Mouse (Mus musculus): ENCODE data around the gene Trim62. TPM values are rescaled to one million over a fixed set of nuclear protein-coding genes. Genes with fewer than 3 reads are reported as not detected.
A peak's percentile ranks its signal among the peaks of the same experiment; 100 is the strongest.
"Not testable (repeated sequence)": the region's sequence is repeated elsewhere in the genome, so short reads cannot be mapped to it uniquely, and the experiment has no call there.

The Trim62 gene
- polyA plus RNA-seq, 1 experiment, result not detected

- peaks cover 7% of the 10 kb centered on the region for H3K36me3 ChIP-seq (ENCODE audit: control insufficient read depth)
- peaks cover 5% of the 10 kb centered on the region for H3K9me3 ChIP-seq (ENCODE audit: control insufficient read depth, low read length)
- H3K4me1 ChIP-seq (ENCODE audit: control insufficient read depth), result peaks cover 71% of the 10 kb centered on the region
- H3K27me3 ChIP-seq (ENCODE audit: control insufficient read depth), result peaks cover under 1% of the 10 kb centered on the region; the same call in 1 of the 2 replicates
- TF ChIP-seq TAL1 (IDR thresholded peaks at IDR 0.05; ENCODE audit: low read length) (no peak), GATA1 (IDR thresholded peaks at IDR 0.05; ENCODE audit: low read length) (no peak)
- H3K4me3 ChIP-seq (replicated peaks), result no peak overlapping the region
Measured at GRCm38 (mm10) chr4:128853117-128853516, 30.3 kb upstream of the Trim62 start.

- Histone ChIP-seq H3K4me3 (replicated peaks) (peak overlapping the region; percentile 41), H3K36me3 (ENCODE audit: control insufficient read depth) (peaks cover 7% of the 10 kb centered on the region), H3K9me3 (ENCODE audit: control insufficient read depth, low read length) (peaks cover 11% of the 10 kb centered on the region), H3K27me3 (ENCODE audit: control insufficient read depth) (no peaks in the 10 kb centered on the region; the same call in 1 of the 2 replicates), H3K4me1 (ENCODE audit: control insufficient read depth) (peaks cover 64% of the 10 kb centered on the region)
- TF ChIP-seq TAL1 (IDR thresholded peaks at IDR 0.05; ENCODE audit: low read length), result peak; percentile 48
- no peak for TF ChIP-seq GATA1 (IDR thresholded peaks at IDR 0.05; ENCODE audit: low read length)
Measured at GRCm38 (mm10) chr4:128855613-128856040, 27.8 kb upstream of the Trim62 start.

GRCm38 (mm10) chr4:128857212-128857611 lies 26.2 kb upstream of the Trim62 start:
- Histone ChIP-seq H3K4me3 (replicated peaks) (peak overlapping the region; percentile 24), H3K27me3 (ENCODE audit: control insufficient read depth) (no peaks in the 10 kb centered on the region; the same call in 1 of the 2 replicates), H3K36me3 (ENCODE audit: control insufficient read depth) (peaks cover 7% of the 10 kb centered on the region), H3K4me1 (ENCODE audit: control insufficient read depth) (peaks cover 58% of the 10 kb centered on the region), H3K9me3 (ENCODE audit: control insufficient read depth, low read length) (peaks cover 11% of the 10 kb centered on the region)
- TF ChIP-seq TAL1 (IDR thresholded peaks at IDR 0.05; ENCODE audit: low read length) (no peak), GATA1 (IDR thresholded peaks at IDR 0.05; ENCODE audit: low read length) (no peak)

- H3K27me3 ChIP-seq (ENCODE audit: control insufficient read depth); H3K36me3 ChIP-seq (ENCODE audit: control insufficient read depth); H3K4me3 ChIP-seq (replicated peaks): not testable (repeated sequence)
- peaks cover 11% of the 10 kb centered on the region for H3K9me3 ChIP-seq (ENCODE audit: control insufficient read depth, low read length)
- peaks cover 49% of the 10 kb centered on the region for H3K4me1 ChIP-seq (ENCODE audit: control insufficient read depth)
Measured at GRCm38 (mm10) chr4:128858226-128858625, 25.2 kb upstream of the Trim62 start.

- peaks cover 44% of the 10 kb centered on the region for H3K4me1 ChIP-seq (ENCODE audit: control insufficient read depth)
- H3K9me3 ChIP-seq (ENCODE audit: control insufficient read depth, low read length), result peaks cover 11% of the 10 kb centered on the region
- no peak overlapping the region for H3K4me3 ChIP-seq (replicated peaks)
- H3K36me3 ChIP-seq (ENCODE audit: control insufficient read depth), result peaks cover 7% of the 10 kb centered on the region
- H3K27me3 ChIP-seq (ENCODE audit: control insufficient read depth), result no peaks in the 10 kb centered on the region; the same call in 1 of the 2 replicates
- TF ChIP-seq GATA1 (IDR thresholded peaks at IDR 0.05; ENCODE audit: low read length) (no peak), TAL1 (IDR thresholded peaks at IDR 0.05; ENCODE audit: low read length) (no peak)
Measured at GRCm38 (mm10) chr4:128858878-128859277, 24.5 kb upstream of the Trim62 start.

GRCm38 (mm10) chr4:128872992-128873391 lies 10.4 kb upstream of the Trim62 start:
- no peak overlapping the region for H3K4me3 ChIP-seq (replicated peaks)
- no peaks in the 10 kb centered on the region for H3K4me1 ChIP-seq (ENCODE audit: control insufficient read depth)
- H3K27me3 ChIP-seq (ENCODE audit: control insufficient read depth), result peaks cover 36% of the 10 kb centered on the region

GRCm38 (mm10) chr4:128874062-128874461 lies 9.3 kb upstream of the Trim62 start:
- Histone ChIP-seq H3K4me3 (replicated peaks) (no peak overlapping the region), H3K27me3 (ENCODE audit: control insufficient read depth) (peaks cover 47% of the 10 kb centered on the region), H3K36me3 (ENCODE audit: control insufficient read depth) (no peaks in the 10 kb centered on the region), H3K4me1 (ENCODE audit: control insufficient read depth) (no peaks in the 10 kb centered on the region), H3K9me3 (ENCODE audit: control insufficient read depth, low read length) (no peaks in the 10 kb centered on the region)
- no peak for TF ChIP-seq GATA1 (IDR thresholded peaks at IDR 0.05; ENCODE audit: low read length)
- no peak for TF ChIP-seq TAL1 (IDR thresholded peaks at IDR 0.05; ENCODE audit: low read length)

More at GRCm38 (mm10) chr4:128872992-128873391, 10.4 kb upstream of the Trim62 start:
- H3K9me3 ChIP-seq (ENCODE audit: control insufficient read depth, low read length), result no peaks in the 10 kb centered on the region
- TF ChIP-seq TAL1 (IDR thresholded peaks at IDR 0.05; ENCODE audit: low read length) (no peak), GATA1 (IDR thresholded peaks at IDR 0.05; ENCODE audit: low read length) (no peak)
- H3K36me3 ChIP-seq (ENCODE audit: control insufficient read depth), result no peaks in the 10 kb centered on the region

GRCm38 (mm10) chr4:128875439-128875838 lies 7.9 kb upstream of the Trim62 start:
- no peaks in the 10 kb centered on the region for H3K36me3 ChIP-seq (ENCODE audit: control insufficient read depth)
- peaks cover 60% of the 10 kb centered on the region for H3K27me3 ChIP-seq (ENCODE audit: control insufficient read depth)
- H3K9me3 ChIP-seq (ENCODE audit: control insufficient read depth, low read length), result no peaks in the 10 kb centered on the region
- H3K4me1 ChIP-seq (ENCODE audit: control insufficient read depth), result no peaks in the 10 kb centered on the region
- no peak overlapping the region for H3K4me3 ChIP-seq (replicated peaks)
- TF ChIP-seq GATA1 (IDR thresholded peaks at IDR 0.05; ENCODE audit: low read length) (no peak), TAL1 (IDR thresholded peaks at IDR 0.05; ENCODE audit: low read length) (no peak)

- Histone ChIP-seq H3K4me3 (replicated peaks) (no peak overlapping the region), H3K27me3 (ENCODE audit: control insufficient read depth) (peaks cover 73% of the 10 kb centered on the region), H3K9me3 (ENCODE audit: control insufficient read depth, low read length) (no peaks in the 10 kb centered on the region), H3K4me1 (ENCODE audit: control insufficient read depth) (no peaks in the 10 kb centered on the region), H3K36me3 (ENCODE audit: control insufficient read depth) (no peaks in the 10 kb centered on the region)
- TF ChIP-seq GATA1 (IDR thresholded peaks at IDR 0.05; ENCODE audit: low read length), result no peak
- TF ChIP-seq TAL1 (IDR thresholded peaks at IDR 0.05; ENCODE audit: low read length), result no peak
Measured at GRCm38 (mm10) chr4:128877520-128877919, 5.9 kb upstream of the Trim62 start.

- Histone ChIP-seq H3K36me3 (ENCODE audit: control insufficient read depth) (no peaks in the 10 kb centered on the region), H3K27me3 (ENCODE audit: control insufficient read depth) (peaks cover 82% of the 10 kb centered on the region), H3K9me3 (ENCODE audit: control insufficient read depth, low read length) (no peaks in the 10 kb centered on the region; the same call in 1 of the 2 replicates), H3K4me3 (replicated peaks) (no peak overlapping the region), H3K4me1 (ENCODE audit: control insufficient read depth) (peaks cover 8% of the 10 kb centered on the region)
- TF ChIP-seq GATA1 (IDR thresholded peaks at IDR 0.05; ENCODE audit: low read length) (no peak), TAL1 (IDR thresholded peaks at IDR 0.05; ENCODE audit: low read length) (no peak)
Measured at GRCm38 (mm10) chr4:128878901-128879491, 4.4 kb upstream of the Trim62 start.
